Mouse (Mus musculus) T-cell, adult 2 months (primary cell): Measurements from ENCODE around the gene Smpd2.

Experiments
- DNase-seq: peaks from one replicate; pipeline ENCODE4 v3.0.0; 2022; ENCODE audit warnings: low spot score

Smpd2 gene

GRCm38 (mm10) chr10:41488877-41489276 is 1.3 kb downstream of the Smpd2 start:
- peak; percentile 22 for DNase-seq

- DNase-seq = no peak
Observed at GRCm38 (mm10) chr10:41486506-41487170, 3.5 kb downstream of the Smpd2 start.

DNA sequence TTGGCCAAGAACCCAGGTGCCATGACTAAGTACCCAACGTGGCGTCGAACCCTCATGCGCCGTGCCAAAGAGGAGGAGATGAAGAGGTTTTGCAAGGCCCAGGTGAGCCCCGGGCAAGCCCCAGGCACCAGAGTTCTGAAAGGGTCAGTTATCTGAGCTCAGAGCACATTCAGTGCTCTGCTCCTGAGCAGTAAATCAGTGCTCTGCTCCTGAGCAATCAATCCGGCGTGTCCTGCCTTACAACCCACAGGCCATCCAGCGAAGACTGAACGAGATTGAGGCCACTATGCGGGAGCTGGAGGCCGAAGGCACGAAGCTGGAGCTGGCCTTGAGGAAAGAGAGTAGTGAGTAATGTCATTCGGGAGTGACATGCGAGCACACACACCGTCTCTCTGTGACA is 4.4 kb downstream of the Smpd2 start:
- no peak for DNase-seq

- no peak for DNase-seq
Observed at GRCm38 (mm10) chr10:41482446-41482845, 7.7 kb downstream of the Smpd2 start.

GRCm38 (mm10) chr10:41480938-41481880 is 9.0 kb downstream of the Smpd2 start:
- DNase-seq = no peak

GRCm38 (mm10) chr10:41479961-41480360 is 10.2 kb downstream of the Smpd2 start:
- DNase-seq = no peak

DNA sequence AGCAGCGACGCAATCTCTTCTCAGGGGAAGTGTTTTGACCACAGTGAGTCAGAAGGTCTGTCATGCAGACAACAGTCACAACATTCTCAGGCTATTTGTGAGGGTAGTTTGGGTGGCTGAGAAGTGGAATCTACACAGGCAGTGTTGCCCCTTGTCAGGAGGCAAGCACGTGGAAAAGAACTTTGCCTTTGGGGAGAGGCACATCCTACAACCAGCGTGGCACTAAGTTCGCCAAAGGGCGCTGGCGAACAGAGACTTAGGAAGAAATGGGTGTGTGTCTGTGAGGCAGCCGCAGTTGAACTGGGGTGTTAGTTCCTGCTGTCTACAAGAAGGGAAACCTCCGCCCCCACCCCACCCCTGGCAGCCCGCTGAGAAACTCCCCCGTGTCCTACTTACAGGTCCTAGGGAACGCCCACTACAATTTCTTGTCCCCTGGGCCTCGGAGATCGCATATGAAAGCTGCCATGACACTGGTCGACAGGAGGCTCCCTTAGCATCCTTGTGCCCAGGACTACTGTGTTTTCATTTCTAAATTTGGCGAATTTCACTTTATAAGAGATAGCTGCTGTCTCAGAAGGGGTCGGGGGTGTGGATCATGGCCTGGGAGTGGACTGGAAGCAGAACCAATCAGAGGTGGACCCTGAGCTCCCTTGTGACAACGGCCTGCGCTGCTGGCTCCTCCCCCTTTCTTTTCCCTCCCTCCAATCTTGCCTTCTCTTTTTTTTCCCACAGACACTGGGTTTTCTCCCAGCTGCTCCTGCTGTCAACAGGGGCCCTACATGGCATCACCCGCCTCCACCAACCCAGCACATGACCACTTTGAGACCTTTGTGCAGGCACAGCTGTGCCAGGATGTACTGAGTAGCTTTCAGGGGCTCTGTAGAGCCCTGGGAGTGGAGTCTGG is 12.6 kb downstream of the Smpd2 start:
- no peak for DNase-seq

DNA sequence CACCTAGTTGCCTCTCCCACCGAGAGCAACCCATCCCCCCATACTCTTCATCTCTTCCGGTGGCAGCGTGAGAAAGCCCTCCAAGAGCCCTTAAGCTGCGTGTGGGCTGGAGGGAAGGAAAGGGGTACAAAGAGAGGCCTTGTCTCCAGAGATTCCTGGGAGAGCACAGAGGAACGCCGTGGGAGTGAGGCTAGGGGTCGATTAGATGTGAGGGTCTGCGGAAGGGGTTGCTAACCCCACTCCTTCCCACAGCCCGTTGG is 13.2 kb downstream of the Smpd2 start:
- peak; percentile 63 for DNase-seq

DNA sequence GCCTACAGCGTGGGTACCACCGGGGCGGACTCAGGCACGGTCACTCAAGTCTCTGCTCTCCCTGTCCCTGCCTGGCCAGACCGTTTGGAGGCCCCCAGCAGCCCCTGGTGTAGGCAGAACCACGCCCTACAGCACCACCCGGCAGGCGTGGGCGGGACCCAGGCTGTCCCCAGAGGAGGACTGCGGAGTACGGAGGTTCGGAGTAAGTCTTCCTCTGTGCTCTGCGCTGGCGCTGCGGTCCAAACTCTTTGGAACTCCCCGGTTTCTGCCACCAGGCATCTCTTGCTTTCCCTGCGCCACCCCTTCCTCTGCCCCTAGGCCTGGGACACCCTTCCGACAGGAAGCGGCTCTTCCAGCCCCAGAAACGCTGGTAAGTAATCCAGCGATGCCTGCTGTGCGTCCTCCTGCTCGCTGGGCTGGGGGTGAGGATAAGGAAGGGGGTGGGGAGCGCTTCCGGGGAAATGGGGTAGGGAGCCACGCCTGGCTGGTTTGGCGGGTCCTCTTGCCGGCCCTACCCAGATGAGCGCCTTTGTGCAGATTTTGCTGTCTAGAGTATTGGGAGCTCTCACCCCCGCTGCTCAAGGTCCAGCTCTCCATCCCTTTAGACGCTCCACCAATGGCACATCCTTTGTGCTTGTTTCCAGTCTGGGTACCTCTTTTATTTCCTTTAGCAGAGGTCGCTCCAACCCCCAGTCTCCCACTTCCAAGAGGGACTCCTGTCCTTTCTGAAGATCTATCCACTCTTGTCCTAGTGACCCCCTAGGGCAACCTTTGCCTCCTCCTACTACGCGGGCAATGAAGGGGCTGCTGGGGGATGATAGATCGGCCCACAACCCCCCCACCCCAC is 13.8 kb downstream of the Smpd2 start, which contains the start of gene Mical1:
Gene Mical1, plus strand, starts transcription at position 144 of the 847 bp plus-strand sequence.
- DNase-seq = peak; percentile 73

DNA sequence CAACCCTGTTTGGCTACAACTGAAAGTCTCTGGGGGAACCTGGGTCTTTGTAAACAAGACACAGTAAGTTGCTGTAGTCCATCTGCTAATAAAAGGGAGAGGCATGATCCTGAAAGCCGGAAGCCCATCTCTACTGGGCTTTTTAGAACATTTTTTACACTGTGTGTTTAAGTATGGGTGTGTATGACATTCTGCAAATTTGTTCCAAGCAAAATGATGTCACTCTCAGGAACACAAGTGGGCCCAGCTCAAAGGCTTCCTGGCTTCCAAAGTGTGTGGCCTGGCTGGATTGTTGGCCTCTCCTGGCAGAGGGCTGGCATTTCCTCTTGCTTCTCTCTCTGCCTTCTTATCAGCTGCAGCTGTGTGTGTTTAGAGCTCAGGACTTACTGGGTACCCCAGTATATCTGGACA is 15.2 kb downstream of the Smpd2 start:
- DNase-seq = no peak

DNA sequence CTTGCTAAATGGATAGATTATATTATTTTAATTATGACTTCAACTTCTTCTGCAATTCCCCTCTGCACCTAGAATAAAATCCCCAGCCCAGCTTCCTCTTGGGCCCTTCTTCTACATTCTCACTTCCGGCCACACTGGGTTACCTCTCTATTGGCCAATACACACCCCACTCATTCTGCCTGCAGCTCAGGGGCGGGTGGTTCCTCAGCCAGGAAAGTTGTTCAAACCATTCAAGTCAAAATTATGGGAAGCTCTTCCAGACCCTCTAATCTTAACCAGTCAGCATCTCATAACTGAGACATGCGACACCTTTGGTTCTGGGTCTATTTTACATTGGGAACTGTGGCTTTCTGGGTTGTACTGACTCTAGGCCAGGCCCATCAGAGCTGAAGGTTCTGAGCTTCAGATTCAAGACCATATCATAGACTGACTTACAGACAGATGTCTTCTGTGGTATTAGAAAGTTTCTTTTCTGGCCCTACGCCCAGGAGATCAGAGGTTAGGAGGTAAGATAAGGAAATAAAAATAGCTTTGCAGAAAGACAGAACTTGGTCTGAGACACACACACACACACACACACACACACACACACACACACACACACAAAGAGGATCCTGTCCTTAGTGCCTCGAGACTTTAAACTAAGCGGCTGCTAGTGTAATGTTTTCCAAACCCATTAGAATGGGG is 16.2 kb downstream of the Smpd2 start:
- DNase-seq = peak; percentile 64

GRCm38 (mm10) chr10:41472962-41473481 is 17.1 kb downstream of the Smpd2 start:
- DNase-seq = peak; percentile 75

DNA sequence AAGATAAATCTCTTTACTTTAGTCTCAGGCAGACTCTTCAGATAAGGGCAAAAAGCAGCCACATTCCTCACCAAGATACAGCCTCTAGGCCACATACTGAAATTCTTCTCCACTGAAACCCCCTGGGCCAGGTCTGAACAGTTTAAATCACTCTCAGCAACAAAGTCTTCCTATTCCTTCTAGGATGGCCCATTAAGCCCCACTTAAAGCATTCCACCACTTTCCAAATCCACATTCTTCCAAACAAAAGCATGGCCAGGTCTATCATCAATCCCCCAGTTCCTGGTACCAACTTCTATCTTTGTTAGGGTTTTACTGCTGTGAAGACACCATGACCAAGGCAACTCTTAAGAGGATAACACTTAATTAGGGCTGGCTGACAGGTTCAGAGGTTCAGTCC is 17.6 kb downstream of the Smpd2 start:
- DNase-seq = no peak

- no peak for DNase-seq
Observed at GRCm38 (mm10) chr10:41470693-41471092, 19.5 kb downstream of the Smpd2 start.

DNA sequence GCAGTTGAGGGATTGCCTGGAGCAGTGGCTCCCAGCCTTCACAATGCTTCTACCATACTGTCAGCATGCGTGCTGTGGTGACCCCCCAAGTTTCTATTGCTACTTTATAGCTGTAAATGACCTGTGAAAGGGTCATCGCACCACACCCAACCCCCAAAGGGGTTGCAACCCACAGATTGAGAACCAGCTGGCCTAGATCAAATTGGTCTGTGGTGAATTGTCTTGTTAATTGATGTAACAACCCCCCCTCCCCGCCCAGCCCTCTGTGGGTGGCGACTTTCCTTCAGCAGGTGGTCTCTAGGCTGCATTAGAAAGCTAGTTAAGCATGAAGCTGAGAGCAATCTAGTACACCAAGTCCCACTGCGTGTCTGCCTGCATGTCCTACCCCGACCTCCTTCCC is 22.8 kb downstream of the Smpd2 start:
- no peak for DNase-seq

- DNase-seq = no peak
Observed at GRCm38 (mm10) chr10:41464401-41464955, 25.7 kb downstream of the Smpd2 start.

GRCm38 (mm10) chr10:41461057-41461722 is 29.0 kb downstream of the Smpd2 start:
- no peak for DNase-seq

GRCm38 (mm10) chr10:41460501-41460900 is 29.7 kb downstream of the Smpd2 start:
- DNase-seq = no peak

DNA sequence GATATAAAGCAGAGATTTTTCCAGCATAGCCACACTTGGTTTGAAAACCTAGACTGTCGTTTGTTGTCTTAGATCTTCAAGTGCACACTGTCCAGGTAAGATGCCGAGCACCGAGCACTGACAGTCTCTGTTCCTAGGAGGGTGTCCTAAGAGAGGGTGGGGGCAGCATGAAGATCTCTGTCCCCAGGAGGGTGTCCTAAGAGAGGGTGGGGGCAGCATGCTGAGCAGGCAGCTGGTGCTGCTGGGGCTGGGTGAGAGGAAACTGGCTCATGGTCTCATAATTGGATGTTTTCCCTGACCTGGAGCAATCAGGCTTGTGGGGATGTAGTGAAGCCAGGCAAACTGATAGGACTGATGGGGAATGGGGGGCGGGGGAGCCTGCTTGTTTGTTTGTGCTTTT is 30.2 kb downstream of the Smpd2 start:
- DNase-seq = no peak

- no peak for DNase-seq
Observed at GRCm38 (mm10) chr10:41452791-41453190, 37.4 kb downstream of the Smpd2 start.
